Mouse (Mus musculus) testis, postnatal 14 days (tissue): ENCODE data around the gene Cntd1.
"Not testable (repeated sequence)": the region's sequence is repeated elsewhere in the genome, so short reads cannot be mapped to it uniquely, and the experiment has no call there.

ENCODE experiments used
- DNase-seq: peaks from one replicate; pipeline ENCODE4 v3.0.0; 2021; ENCODE audit warnings: low spot score

The Cntd1 gene

DNA sequence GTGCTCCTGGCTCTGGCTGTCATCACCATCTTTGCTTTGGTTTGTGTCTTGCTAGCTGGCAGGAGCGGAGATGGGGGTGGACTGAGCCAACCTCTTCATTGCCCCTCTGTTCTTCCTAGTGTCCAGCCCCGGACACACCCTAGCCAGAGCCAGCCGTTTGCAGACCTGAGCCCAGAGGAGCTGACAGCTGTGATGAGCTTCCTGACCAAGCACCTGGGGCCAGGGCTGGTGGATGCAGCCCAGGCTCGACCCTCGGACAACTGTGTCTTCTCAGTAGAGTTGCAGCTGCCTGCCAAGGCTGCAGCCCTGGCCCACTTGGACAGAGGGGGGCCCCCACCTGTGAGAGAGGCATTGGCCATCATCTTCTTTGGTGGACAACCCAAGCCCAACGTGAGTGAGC lies 52.1 kb downstream of the Cntd1 start:
- DNase-seq: not testable (repeated sequence)

- DNase-seq: no peak
These were observed 53.7 kb downstream of the Cntd1 start for GRCm38 (mm10) chr11:101332537-101332936.

- no peak for DNase-seq
These were observed 55.2 kb downstream of the Cntd1 start for GRCm38 (mm10) chr11:101334023-101334422.

DNA sequence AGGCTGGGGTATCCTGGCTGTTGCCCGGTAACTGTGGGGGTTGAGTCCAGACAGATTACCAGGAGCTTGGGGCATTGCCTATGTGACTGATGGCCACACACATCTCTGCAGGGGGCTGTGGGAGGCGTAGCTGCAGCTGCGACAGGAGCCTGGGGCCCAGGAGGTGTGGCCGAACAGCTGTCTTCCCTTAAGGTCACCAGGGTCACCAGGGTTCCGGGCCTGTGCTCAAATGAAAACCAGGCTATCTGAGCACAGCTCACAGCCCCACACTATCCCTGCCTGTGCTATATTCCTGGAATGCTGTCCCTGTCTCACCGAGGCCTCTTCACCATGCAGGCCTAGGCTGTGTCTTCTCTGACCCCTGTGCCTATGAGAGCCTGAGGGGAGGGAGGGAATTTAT lies 55.7 kb downstream of the Cntd1 start:
- no peak for DNase-seq

DNA sequence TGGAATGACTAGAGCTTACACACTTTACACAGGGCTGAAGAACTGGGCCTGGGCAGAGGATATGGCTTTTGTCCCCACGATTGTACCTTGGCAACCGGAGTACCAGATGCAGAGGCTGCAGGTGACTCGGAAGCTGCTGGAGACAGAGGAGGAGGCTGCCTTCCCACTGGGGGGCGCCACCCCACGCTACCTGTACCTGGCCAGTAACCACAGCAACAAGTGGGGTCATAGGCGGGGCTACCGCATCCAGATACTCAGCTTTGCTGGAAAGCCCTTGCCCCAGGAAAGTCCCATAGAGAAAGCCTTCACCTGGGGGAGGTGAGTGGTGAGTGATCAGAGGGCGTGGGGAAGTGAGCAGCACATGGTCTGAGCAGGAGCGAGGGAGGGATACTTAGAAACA lies 56.9 kb downstream of the Cntd1 start:
- DNase-seq: no peak

GRCm38 (mm10) chr11:101338123-101338760 lies 59.4 kb downstream of the Cntd1 start:
- no peak for DNase-seq
